Mouse (Mus musculus) T-helper 1 cell (primary cell): ENCODE data around the gene Sap25.

Experiments
- in situ Hi-C: fragments of 300-600 bp; cut with MboI, MseI; formaldehyde crosslinking; loops from one replicate; pipeline ENCODE4 v1.15.1; 2025; ENCODE audit warnings: high pct_unique_total_duplicates

Sap25 gene

GRCm38 (mm10) chr5:137628498-137629305 lies 12.4 kb upstream of the Sap25 start, which contains the start of the genes Fbxo24, Lrch4 and Gm20605:
Gene Fbxo24, minus strand, starts transcription at chr5:137629002.
Gene Lrch4, plus strand, starts transcription at chr5:137629121.
Gene Gm20605, plus strand, starts transcription at chr5:137629175.
- in situ Hi-C loops, result loop anchor here (10.0 kb wide), 1 partner anchor 816 kb away; the partner anchor contains the start of gene Zfp157

DNA sequence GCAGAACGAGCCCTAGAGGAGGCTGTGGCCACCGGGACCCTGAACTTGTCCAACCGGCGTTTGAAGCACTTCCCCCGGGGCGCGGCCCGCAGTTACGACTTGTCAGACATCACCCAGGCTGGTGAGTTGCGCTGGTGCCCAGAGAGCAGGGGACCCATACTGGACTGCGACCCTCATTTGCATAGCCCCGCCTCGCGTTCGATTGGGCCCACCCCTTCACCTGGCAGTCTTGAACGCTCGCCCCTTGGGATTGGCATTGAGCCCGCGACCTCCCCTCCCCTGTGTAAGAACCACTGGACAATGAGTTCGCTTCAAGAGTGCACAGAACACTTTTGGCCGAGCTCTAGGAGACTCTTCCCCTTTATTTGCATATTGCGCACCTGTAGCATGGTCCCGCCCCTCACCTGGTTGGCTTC lies 11.8 kb upstream of the Sap25 start:
- in situ Hi-C loops, result loop anchor here (10.0 kb wide), 1 partner anchor 815 kb away; the partner anchor contains the start of gene Zfp157

DNA sequence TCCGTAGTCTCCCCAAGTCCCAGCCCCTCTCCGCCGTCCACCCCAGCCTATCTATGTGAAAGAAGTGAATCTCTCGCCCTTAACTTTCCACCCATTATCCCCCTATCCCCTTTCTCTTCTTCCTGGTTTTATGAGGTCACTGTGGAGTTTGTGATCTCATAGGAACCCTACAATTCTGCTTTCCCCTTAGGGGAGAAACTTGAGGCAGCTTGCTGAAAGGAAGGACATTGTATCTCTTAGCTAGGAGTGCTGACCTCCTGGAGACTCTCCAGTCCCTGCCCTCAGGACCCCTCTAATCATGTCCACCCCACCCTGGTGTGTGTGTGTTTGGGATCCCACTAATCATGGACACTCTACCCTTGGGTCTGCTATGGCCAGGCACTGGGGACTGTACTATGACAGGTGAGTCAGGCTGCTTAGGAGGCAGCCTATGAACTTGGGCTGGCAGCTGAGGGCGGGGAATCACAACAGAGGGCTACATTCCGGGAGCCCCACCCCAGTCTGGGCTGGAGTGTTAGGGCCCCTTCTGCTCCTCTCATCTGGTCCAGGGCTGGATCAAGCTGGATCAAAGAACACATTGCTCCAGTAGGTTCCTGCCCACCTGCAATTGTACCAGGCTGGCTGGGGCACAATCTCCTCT lies 11.1 kb upstream of the Sap25 start:
- in situ Hi-C loops, result loop anchor here (10.0 kb wide), 1 partner anchor 815 kb away; the partner anchor contains the start of gene Zfp157

- in situ Hi-C loops, result no loop called here
Measured at GRCm38 (mm10) chr5:137630602-137631001, 10.5 kb upstream of the Sap25 start.

DNA sequence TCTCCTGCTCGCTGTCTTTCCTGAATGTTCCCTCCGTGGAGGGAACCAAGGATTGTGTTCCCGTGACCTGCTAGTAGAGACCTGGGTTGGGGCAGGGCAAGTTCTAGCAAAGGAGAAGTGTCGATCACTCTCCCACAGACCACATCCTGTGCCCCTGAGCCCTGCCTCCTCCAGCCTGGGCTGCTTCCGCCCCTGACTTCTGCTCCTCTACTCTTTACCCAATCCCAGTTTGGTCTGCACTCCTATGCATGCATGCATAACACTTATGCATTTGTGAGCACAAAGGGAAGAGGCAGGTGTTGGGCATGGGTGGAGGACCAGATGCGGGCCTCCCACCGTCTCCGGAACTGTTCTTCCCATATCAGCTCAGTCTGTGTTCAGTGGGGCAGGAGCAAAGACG lies 10.0 kb upstream of the Sap25 start:
- in situ Hi-C loops, result no loop called here

- in situ Hi-C loops, result no loop called here
Measured at GRCm38 (mm10) chr5:137631591-137631990, 9.5 kb upstream of the Sap25 start.

DNA sequence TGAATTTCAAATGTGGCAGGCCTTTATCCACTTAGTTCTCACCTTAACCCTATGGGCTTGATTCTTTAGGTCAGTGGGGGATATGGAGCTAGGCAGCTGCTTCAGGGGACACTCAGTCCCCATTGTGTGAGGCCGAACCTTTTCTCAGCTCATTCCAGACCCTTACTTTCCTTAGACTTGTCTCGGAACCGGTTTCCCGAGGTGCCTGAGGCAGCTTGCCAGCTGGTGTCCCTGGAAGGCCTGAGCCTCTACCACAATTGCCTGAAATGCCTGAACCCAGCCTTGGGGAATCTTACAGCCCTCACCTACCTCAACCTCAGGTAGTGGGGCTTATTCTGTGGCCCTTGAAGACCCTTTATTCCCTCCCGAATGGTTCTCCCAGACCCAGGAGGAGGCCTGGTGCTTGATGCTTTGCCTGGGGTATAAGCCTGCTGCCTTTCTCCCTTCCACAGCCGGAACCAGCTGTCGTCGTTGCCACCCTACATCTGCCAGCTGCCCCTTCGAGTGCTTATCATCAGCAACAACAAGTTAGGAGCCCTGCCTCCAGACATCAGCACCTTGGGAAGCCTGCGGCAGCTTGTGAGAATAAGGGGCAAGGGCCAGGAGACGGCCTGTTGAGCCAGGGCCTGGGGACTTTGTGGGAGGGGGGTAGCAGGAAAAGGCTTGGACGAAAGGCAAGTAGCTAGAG lies 7.6 kb upstream of the Sap25 start:
- in situ Hi-C loops, result no loop called here

DNA sequence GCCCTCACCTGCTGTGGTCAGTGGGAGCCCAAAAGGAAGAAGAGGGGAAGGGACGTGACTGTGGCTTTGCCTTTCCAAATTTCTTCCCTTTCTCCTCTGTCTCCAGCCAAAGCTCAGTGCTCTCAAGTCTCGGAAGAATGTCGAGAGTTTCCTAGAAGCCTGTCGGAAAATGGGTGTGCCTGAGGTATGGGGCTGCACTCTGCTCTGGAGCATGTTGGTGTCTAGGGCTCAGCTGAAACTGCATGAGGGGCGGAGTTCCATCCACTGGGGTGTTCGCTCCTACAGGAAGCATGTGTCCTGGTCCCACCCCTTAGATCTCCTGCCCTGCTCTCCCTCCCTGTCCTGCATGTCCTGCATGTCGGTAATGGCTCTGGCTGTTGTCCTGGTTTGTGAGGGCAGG lies 1.7 kb upstream of the Sap25 start:
- in situ Hi-C loops, result no loop called here

DNA sequence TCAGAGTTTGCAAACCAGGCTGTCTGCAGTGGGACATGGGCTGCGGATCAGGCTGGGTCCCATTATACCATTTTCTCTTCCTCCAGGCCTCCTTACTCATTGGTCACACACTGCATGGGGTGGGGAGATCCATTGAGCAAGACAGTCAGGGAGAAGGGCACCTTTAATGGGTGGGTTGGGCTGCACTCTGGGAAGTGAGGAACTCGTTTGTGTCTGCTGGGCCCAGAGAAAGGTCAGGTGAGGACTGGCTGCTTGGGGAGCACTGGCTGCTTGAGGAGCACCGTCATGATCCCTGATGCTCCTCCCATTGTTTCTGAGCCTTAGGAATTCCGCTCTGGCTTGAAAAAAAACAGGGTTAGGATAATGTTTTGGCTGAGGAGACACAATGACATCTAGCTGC lies 1.8 kb downstream of the Sap25 start:
- in situ Hi-C loops, result no loop called here

- in situ Hi-C loops, result no loop called here
Measured at GRCm38 (mm10) chr5:137644484-137644883, 3.4 kb downstream of the Sap25 start.

DNA sequence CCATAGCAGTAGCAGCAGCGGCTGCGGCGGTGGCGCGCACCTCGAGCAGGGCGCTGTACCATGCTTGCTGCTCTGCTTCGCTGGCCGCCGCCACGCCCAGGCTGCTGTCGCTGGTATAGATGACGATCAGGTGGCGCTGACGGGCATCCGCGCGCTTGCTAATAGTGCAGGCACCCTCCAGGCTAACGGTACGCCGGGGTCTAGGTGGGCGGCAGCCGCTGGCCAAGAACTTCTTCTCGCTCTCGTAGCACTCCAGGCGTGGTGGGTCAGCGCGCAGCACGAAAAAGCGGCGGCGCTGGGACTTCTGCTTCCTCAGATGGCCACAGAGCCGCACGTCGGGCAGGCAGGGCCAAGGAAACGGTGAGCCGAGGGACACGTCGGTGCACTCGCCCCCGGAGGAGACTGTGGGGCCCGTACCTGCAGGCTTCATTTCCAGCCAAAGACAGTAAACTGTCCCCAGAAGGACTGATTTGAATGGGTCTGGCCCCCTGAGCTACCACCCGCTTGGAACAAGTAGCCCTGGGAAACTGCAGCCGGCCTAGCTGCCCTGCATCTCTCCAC lies 4.0 kb downstream of the Sap25 start:
- in situ Hi-C loops, result no loop called here

DNA sequence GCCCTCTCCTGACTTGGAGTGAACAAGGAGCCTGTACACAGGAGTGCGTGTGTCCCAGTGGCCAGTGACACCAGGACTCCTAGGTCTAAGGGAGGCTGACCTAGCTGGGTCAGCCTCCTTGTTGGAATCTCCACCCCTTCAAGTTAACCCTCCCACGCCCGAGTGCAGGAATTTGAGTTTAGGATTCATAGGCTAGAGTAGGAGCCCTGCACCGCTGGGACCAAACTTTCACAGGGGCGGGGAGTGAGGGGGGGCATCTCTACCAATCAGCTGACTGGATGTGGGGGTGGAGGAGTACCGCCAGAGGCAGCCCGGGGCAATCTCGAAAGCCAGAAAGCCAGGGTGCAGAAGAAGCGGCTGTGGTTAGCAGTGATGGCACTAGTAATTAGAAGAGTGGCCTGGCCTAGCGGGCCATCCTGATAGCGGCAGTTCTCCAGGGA lies 4.5 kb downstream of the Sap25 start, which contains the start of gene Irs3:
TSS of gene Irs3 (minus strand) at position 63 of the 440 bp plus-strand sequence.
- in situ Hi-C loops, result no loop called here

GRCm38 (mm10) chr5:137647827-137648601 lies 6.9 kb downstream of the Sap25 start:
- in situ Hi-C loops, result no loop called here

- in situ Hi-C loops, result no loop called here
Measured at GRCm38 (mm10) chr5:137649251-137649650, 8.1 kb downstream of the Sap25 start.

DNA sequence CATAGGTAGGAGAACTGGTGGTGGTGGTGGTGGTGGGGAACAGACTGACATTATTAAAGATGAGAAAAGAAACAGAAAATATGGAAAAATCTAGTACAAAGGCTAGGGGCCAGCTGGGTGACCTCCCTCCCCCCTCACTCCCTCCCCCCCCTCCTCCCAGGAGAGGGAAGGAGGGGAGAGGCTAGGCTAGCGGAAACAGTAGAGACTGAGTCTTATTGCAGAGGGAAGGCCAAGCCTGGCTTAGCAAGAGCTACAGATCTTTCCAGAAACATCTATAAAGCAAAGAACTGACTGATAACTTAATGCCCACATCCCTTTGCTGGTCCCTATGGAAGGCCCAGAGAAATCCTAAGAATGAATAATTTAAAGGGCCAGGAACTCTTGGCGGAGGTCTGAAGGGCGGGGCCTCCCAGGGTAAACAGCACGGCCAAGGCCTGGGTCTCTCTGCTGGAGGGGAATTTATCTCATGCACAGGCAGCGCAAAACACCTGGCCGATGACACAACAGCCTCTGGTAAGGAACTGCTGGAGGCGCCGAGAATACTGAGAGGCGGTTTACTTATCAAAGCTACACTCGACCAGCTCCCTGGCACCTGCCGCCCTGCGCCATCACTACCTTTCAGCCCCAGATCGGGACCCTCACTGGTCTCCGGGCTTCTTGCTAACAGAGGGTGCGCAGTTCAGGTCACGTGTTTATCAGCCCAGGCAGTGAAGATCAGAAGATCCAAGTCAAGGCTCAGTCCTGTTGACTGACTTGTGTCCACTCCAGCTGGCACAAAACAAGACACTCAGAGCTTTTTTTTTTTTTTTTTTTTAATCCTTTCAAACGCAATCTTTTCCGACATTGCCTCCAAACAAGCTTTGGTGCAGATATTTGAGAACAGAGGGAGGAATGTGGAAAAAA lies 8.8 kb downstream of the Sap25 start:
- in situ Hi-C loops, result loop anchor here (5.0 kb wide), 1 partner anchor 112 kb away; no protein-coding TSS in a partner anchor

DNA sequence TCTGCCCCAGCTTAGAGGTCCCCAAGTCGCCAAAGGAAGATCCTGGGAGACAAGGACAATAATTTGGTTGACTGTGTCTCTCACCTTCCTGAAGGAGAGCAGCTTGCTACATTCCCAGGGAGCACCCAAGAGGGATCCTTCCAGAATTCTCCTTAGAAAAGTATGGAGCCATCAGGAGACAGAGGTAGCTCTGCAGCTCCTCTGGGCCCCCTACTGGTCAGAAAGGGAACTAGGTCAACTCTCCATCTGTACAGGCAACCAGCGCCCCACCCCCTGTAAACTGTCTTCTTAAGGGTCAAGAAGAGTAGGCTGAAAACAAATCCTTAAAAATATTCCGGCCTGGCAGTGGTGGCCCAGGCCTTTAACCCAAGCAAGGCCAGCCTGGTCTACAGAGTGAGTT lies 11.3 kb downstream of the Sap25 start:
- in situ Hi-C loops, result loop anchor here (5.0 kb wide), 1 partner anchor 110 kb away; no protein-coding TSS in a partner anchor

DNA sequence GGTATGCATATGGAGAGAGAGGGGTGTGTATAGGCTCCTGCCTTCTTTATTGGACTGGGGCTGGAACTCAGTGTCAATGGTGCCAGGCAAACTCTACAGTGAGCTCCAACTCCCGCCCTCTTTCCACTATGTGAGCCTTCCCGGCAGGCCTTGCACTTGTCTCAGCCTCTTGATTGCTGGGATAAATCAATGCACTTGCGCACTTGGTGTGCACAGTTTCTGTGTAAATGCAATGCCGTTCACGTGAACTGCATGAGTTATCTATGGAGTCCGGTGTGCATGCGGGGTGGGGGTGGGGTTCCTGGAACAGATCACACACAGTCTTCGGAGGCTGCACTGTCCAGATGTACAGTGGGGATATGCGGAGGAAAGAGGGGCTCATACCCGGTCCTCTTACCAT lies 12.2 kb downstream of the Sap25 start:
- in situ Hi-C loops, result loop anchor here (5.0 kb wide), 1 partner anchor 109 kb away; no protein-coding TSS in a partner anchor

GRCm38 (mm10) chr5:137654746-137655145 lies 13.6 kb downstream of the Sap25 start:
- in situ Hi-C loops, result loop anchor here (5.0 kb wide), 1 partner anchor 108 kb away; no protein-coding TSS in a partner anchor

GRCm38 (mm10) chr5:137656977-137657376 lies 15.8 kb downstream of the Sap25 start:
- in situ Hi-C loops, result no loop called here
